Mouse (Mus musculus) common myeloid progenitor, adult 5-6 weeks (primary cell): Measurements from ENCODE around the gene Obscn. TPM values are rescaled to one million over a fixed set of nuclear protein-coding genes. Genes with fewer than 3 reads are reported as not detected.

Source experiments
- ATAC-seq: replicated peaks from 2 replicates; pipeline ENCODE4 v1.8.0; 2016; ENCODE audit warnings: low read depth, mild to moderate bottlenecking, moderate TSS enrichment, inconsistent platforms; ENCODE audit not compliant: poor library complexity, severe bottlenecking
- total RNA-seq: library from RNA; stranded (forward); fragments of 200-1000, 187-1606 nt; gene quantifications from 2 replicates; pipeline ENCODE4 v1.2.3, GENCODE M21; 2017

The Obscn gene
- total RNA-seq = 0.19 TPM in 1 of 2 replicates, not detected in the other

DNA sequence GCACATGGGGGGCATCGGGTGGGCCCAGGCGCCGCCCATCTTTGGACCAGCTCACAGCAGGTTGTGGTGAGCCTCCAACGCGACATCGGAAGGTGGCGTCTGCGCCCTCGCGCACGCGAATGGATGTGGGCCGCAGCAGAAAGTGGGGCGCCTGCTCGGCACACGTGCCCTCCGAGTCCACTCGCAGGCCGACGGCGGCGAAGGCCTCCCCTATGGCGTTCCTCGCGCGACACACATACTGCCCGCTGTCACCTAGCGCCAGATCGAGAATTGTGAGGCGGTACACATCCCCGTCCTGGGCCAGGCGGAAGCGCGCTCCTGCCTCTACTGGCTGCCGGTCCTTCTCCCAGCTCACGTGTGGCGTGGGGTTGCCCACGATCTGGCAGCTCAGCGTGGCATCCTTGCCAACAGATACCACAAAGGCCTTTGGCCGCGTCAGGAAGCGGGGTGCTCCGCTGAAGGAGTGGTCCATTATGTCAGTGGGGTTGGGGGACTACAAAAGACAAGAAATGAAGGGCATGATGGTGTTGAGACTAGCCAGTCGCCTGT is at the start of gene Obscn:
TSS of gene Obscn (minus strand) at position 499 of the 549 bp plus-strand sequence.
- no peak; the same call in 1 of the 2 replicates for ATAC-seq

DNA sequence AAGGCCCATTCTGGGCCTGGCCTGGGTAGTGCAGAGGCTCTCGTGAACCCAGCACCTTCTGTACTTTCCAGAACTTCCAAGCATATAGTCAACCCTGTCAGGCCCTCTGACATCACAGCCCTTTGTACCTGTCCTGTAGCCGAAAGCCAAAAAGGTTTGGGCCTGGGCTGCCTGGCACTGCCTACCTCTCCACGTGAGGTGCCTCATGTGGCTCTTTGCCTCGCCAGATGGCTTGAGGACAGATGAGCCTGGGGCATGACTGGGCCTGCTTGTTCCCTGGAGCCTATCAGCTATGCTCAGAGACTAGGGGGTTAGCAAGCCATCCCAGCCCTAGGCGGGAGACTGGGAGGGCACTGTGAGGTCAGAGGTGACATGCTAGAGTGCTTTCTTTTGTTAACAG is 49.3 kb upstream of the Obscn start:
- ATAC-seq = no peak

DNA sequence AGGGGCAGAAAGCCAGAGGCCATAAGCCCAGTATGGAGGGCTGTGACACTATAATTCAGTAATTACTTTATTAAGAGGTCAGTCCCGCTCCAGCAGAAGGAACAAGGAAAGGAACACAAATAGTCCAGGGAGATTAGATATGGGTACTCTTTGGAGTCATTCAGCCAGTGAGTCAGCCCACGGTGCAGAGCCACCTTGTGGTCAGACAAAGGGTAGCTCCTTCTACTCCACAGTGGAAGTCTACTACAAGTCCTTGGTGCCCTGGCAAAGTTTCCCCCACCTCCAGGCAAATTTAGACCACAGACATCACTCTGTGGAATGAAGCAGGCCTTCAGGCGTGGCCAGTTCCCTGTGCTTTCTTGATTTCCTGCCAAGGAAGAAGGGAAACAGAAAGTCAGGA is 47.6 kb upstream of the Obscn start:
- peak; percentile 87 for ATAC-seq

DNA sequence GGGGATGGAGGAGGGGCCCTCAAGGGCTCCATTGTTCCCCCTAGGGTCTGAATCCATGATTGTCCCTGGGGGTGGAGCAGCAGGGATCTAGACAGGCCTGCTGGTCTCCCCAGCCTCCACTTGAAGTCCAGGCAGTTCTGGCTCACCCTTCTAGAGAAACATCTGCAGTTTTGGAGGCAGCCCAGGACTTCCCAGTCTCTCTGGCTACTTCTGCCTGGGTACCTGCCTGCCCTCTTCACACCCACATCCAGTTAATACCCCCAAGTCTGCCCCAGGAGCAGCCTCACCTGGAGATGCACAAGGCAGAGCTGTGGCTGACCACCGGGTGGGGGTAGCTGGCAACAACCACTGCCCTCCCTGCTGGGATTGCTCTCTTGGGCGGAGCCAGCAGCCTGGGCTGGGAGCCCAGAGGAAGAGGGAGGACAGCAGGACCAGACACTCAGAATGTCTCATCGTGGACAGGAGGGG is 46.7 kb upstream of the Obscn start, which contains the start of gene Gjc2:
TSS of gene Gjc2 (minus strand) at position 350 of the 468 bp plus-strand sequence.
- no peak for ATAC-seq

DNA sequence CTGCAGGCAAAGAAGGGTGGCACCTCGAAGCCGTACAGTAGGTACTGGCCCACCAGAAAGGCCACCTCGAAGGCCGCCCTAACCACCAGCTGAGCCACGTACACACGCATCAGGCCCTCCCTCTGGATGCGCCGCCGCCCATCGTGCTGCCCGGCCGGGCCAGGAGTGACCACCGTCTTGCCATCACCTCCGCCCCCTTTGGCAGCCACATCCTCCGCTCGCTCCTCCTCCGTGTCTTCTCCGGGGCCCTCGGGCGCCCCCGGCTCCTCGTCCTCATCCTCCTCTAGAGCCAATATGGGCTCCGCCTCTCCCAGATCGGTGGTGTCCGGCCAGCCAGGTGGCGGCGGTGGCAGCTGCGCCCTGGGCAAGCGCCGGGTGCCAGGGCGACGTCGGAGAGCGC is 40.7 kb upstream of the Obscn start:
- no peak for ATAC-seq

DNA sequence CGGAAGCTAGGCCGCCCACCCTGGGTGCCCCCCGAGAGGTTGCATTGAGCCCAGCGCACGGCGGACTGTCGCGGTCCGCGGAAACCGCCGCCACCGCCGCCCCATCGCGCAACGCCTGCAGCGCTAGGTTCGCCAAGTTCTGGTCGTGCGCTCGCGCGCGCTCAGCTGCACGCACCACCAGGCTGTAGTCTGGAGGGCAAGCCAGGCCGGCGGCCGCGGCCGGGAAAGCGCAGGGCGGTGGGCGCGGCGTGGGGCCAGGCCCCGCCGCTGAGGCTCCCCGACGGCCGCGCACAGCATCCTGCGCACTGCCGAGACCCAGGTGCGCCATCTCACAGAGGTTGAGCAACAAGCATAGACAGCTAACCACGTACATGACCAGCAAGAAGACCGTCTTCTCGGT is 40.3 kb upstream of the Obscn start:
- ATAC-seq = no peak

DNA sequence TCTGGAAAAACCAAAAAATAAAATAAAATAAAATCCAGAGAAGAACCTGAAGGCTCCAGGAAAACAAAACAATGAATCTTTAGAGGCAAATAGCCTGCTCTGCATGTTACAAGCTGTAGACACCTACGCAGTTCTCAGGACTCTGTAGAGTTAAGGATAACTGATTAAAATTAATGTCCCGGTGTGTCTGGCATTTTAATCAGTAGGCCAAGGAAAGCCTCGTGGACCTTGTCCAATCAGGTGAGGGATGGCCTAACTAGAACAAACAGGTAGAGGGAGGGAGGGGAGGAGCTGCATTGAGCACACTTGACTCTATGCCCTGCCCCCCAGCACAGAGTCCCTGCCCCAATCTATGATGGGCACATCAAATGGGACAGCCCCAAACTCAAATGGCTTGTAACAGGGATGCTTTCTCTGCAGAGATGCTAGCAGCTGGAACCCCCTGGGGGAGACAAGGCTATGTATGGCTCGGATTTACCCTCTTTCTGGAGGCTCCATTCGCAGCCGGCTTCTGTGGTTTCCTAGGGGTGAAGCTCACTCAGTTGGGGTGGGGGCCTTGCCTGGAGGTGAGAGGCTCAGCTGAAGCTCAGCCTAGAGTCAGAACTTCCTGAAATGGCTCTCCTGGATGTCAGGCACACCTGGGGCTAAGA is 38.1 kb upstream of the Obscn start:
- ATAC-seq = no peak

DNA sequence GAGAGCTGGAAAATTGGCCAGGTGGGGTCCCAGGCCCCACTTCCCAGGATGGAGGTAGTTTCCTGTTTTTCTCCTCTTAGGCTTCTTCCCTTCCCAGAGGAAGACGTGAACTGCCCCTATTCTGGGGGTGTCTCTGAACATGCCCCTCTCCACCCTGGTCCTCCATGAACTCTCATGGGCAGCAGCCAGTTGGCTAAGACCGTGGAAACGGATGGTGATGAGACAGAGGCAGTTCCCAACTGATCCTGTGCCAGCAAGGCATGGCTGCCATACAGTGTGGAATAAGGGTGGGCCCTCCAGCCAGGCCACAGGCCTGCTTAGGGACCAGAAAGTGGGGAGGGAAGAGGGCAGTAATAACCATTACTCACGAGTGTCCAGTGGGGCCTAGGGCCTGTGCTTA is 34.3 kb upstream of the Obscn start:
- no peak for ATAC-seq

DNA sequence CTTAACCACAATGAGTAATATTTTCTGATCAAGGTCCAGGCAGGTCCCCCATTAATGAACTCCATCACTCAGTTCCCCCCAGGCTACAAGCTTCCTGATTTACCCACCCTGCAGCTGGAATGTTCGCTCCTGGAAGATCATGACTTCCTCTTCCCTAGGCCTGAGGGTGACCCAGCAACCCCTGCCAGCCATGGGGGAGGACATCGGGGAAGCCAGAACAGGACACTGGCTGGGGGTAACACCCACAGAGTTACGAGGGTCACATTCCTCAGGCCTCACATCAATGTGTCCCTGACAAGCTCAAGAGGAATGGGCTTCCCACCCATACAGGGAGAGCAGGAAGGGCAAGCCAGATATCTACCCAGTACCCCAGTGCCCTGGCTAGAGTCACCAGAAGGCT is 33.6 kb upstream of the Obscn start:
- ATAC-seq = no peak

DNA sequence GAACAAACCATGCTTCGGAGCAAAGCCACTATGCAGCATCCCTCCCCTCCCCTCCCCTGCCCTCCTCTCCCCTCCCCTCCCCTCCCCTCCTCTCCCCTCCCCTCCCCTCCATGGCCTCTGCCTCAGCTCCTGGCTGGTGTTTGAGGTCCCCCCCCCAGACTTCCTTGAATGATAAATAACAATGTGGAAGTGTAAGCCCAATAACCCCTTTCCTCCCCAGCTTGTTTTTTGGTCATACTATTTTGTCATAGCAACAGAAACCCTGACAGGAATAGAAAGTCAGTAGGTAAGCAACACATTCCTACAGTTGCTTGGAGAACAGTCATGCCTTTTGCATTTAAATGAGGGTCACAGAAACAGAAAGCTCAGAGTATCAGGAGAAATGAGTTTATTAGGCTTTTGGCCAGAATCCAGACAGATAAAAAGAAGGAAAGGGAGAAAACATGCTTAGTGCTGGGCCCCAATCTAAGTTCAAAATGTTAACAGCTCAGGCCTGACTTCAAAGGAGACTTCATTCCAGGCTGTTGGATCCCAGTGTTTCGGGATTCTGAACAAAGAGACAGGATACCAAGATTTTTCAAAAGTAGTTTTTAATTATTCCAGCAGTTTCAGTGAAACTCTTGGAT is 29.5 kb upstream of the Obscn start:
- ATAC-seq = no peak

DNA sequence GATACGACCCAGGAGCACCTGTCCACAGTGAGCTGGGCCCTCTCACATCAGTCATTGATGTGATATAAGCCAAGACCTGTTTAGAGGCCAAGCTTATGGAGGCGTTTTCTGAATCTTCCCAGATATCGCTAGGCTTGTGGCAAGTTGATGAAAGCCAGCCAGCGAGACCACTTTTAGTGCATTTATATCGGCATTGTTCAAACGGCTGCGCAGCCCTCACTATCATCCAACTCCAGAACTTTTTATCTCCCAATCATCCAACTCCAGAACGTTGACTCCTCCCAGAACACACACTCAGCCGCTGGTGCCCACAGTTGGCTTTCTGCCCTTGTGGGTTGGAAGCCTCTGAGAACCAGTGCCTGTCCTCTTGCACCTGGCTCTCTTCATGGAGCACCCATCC is 28.2 kb upstream of the Obscn start:
- ATAC-seq = peak; percentile 34

DNA sequence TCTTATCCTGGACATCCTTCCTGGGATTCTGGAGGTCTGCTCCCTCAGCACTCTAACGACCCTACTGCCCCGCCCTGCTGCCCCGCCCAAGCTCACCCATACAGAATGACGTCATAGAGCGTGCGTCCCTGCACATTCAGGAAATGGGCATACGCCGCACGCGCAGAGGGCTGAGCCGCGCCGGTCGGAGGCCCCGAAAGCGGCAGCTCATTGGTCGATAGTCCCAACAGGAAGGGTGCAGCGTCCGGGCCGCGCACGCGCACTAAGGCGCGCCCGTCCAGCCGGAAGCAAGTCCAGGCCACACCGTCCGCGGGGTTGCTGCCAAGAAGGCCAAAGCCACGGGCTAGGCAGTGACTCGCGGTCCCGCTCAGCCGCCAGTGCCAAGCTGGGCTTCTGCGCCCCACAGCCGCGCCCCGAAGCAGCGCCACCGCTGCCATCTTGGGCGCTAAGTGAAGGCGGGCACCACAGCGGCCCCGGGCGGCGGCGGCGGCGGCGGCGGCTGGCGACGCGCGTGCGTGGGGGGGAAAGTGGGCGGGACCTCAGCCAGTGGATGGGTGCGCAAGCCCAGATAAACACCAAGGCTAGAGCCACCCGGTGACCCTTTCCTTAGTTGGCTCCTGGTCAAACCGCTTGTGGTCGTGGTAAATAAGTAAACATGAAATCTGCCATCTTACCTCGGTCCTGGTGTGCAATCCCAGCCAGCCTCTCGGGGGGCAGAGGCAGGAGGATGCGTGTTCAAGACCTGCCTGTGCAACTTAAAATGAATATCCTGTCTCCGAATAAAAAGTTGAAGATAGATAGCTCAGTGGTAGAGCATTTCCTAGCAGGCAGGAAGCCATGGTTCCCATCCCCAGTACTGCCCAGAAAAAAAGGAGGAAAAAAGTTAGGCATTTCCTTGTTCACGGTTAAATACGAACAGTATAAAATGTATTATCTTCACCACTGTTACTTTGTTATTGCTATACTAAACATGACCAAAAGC is 27.3 kb upstream of the Obscn start, which contains the start of gene Iba57:
TSS of gene Iba57 (minus strand) at position 485 of the 982 bp plus-strand sequence.
- ATAC-seq = peak; percentile 91

DNA sequence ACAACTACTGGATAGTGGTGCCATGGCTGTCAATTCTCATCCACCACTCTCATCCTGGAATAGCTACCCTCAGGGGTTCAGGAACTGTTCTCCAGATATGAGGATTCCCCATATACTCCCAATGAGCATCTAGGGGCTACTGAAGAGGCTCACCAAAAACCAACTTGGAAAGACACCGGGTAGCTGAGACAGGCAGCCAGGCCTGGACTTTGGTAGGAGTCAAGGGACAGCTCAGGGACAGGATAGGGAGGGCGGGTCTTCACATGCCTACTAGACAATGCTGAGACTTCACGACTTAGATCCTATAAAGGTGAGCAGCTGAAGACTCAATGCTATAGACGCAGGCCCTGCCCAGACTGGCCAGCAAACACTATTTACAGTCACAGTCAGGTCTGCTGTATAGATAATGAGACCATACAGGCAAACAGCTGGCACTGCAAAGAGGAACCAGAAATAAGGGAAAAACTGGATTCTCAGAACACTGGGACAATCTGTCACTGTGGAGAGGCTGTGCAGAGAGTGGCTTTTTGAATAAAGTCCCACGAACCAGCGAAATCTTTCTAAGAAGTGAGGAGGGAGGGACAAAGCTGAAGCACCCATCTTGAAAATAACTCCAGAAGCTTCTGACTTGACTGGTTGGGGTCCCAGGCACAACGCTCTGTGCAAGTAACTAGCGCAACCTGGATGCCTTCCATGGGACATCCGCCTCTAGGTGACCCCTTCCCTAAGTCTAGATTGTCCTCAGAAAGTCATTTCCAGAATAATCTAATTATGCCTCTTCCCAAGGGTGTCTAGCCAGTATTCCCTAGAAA is 26.4 kb upstream of the Obscn start:
- ATAC-seq = peak; percentile 4; the same call in 1 of the 2 replicates

DNA sequence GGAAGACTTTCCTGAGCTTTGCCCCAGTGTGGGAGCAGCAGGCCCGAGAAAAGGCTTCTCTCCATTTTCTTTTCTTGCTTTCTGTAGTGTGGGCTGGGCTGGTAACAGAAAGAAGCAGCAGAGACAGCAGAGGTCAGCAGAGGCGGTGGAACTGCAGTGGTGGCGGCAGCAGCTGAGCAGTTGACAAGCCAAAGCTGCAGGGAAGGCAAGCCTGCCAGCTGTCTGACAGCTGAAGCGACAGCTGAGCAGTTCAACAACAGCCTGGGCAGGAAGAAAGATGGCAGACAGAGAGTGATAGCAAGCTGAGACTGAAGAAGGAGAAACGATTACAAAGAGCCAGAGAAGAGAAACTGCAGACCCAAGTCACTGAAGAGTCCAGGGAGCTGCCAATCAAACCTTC is 25.2 kb upstream of the Obscn start:
- ATAC-seq = no peak

DNA sequence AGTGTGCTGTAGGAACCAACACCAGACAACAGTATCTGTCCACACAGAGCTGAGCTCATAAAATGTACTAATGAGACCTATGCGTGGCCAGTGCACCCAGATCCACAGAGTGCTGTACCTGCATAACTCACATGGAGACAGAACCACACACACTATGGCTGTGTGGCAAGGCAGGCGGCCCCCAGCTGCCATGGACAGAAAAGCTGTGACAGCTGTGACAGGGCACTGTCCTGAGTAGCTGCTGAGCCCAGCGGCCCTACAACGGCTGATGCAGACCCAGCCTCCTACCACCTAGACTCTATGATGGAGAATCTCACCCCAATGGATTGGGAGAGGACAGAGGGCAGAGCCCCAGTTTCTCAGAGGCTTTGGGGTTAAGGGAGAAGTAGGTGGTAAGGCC is 23.4 kb upstream of the Obscn start:
- ATAC-seq = no peak

DNA sequence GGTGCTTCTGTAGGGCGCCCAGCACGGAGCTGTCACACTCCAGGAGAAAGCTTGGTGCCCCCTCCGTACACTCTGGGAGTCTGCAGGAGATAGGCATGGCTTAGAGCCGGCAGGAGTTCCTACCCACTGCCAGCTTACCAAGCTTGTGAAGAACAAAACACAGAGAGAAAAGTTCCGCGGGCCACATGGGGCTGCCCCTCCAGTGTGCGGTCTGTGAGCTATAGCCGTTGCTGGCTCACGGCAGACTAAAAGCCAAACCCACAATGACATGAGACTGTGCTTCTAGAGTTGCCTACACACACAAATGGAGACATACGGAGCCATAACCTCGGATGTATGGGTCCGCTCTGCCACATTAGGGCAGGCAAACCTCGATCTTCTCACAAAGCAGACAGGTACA is 22.9 kb upstream of the Obscn start:
- no peak for ATAC-seq

DNA sequence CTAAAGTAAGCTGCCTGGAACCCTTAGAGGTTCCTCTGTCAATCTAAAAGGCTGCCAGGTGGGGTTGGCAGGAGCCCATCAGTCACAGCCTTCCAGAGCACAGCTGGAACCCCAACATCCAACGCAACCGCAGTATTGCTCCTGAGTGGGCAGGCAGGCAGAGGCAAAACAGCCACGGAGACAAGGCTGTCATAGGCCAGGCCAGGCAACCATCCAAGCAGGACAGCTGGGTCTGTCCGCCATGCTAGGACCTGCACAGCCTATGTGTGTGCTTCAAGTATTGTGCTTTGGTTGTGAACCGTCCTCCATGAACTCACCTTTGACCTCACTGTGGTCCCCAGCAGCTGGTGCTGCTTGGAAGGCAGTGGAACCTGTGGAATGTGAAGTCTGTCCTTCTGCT is 19.7 kb upstream of the Obscn start:
- no peak for ATAC-seq

DNA sequence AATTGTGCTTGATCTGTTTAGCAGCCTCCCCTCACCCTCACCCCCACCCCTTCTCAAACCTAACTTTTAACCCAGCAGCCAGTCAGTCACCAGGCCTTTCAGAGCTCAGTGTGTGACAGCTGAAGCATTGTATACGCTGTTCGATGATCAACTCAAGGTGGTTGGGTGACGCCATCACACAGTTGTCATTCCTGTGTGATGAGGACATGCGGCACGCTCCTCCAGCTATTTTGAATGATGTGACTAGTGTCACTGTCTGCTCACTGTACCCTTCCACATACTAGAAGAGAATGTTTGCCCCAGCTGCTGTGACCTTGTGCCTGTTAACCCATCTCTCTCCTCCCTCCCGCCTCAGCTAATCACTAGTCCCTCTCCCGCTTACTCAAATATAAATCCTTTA is 18.0 kb upstream of the Obscn start:
- ATAC-seq = no peak

DNA sequence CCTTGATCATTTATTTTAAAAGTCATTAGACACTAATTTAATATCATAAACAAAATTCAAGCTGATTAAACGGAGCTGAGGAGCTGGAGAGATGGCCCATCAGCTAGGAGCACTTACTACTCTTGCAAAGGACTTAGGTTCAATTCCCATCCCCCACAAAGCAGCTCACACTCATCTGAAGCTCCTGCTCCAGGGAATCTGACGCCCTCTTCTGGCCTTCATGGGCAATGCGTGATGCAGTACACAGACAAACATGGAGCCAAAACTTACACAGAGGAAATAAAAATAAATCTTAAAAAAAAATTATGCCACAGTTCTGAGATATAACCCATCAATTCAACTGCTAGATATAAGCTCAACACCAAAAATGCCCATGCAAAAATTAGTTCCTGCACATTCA is 15.5 kb upstream of the Obscn start:
- no peak for ATAC-seq

DNA sequence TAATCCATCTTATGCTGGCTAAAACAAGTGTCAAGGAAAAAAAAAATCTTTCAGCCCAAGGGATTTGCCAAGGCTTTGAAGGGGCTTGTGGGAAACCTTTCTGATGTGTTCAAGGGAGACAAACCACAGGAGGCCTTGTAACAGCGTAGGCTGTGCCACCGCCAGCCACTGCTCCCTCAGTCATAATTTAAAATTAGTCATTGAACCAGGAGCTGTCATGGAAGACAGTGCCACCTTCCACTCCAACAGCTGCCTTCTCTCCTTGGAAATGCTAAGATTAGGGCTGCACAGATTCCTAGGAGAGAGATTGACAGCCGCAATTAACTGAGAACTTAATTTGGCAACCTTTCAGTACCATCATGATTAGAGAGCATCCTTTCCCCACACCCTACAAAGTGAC is 13.1 kb upstream of the Obscn start:
- no peak for ATAC-seq
